Mouse (Mus musculus): ENCODE results near the gene Gsdma.
"Not testable (repeated sequence)": the region's sequence is repeated elsewhere in the genome, so short reads cannot be mapped to it uniquely, and the experiment has no call there.

GRCm38 (mm10) chr11:98623981-98624380, 40.2 kb upstream of the Gsdma start:
- TF ChIP-seq CTCF (IDR thresholded peaks at IDR 0.05 in 2 of 3, conservative IDR thresholded peaks at IDR 0.05 in 1 of 3; ENCODE audit: control insufficient read depth in 1 of 3, insufficient read depth in 1 of 3, low read depth in 2 of 3, low read length in 3 of 3, poor library complexity in 1 of 3, severe bottlenecking in 1 of 3); MAX (IDR thresholded peaks at IDR 0.05; ENCODE audit: low read length); ZC3H11A (IDR thresholded peaks at IDR 0.05; ENCODE audit: low read depth, low read length); MYC (IDR thresholded peaks at IDR 0.05; ENCODE audit: low read depth, low read length); ELF1 (IDR thresholded peaks at IDR 0.05; ENCODE audit: low read depth, low read length); RAD21 (IDR thresholded peaks at IDR 0.05; ENCODE audit: low read depth, low read length): not testable (repeated sequence)

Measured in MEL (cell line).